In the genomic region with DNA sequence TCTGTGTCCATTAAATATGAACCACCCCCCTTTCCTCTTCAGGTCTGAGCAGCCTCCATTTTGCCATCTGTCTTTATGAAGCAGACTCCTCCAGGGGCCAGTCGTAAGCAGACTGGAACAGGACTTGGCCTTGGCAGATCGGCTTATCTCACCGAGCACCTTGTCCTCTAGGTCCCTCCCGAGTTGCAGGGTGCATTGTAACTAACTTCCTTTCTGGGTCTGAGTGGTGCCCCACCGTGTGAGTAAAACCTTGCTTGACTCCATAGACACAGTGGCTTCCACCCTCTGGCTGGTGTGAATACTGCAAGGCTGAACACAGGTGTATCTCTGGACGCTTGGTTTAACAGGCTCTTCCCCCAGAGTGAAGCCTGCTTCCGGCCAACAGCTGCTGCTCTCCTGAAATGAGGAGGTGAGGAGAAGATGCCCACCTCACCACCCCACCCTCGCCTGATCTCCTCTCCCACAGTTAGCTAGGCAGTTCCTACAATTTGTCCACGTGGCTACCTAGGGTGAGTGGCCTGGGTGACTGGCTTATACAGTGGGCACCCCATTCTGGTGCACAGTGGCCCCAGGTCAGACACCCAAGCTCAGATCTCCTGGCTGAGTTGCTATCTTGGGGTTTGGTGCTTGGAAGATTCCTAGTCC, we compare ENCODE assay signal across 9 mouse cellular contexts.
DNase-seq lines count a peak whose midpoint lies in the region; ATAC-seq and TF ChIP-seq lines count a peak whose summit lies in the region.
"Had no signal": no experiment of that assay in that cellular context is flagged by ENCODE, and none has a peak within 500 bp of the region (broad histone marks: within the 10 kb centered on the region; RNA-seq: fewer than 3 reads in every experiment).

No protein-coding gene starts in this region.

- H3K9ac ChIP-seq in forebrain, embryonic 14.5 days (ENCODE audit: low read length): peak overlapping the region; percentile 8; the same call in 1 of the 2 replicates
- no peak overlapping the region for H3K9ac ChIP-seq in forebrain, embryonic 12.5 days
- H3K9ac ChIP-seq in midbrain, embryonic 14.5 days (replicated peaks; ENCODE audit: low read length): no peak overlapping the region
- H3K9ac ChIP-seq in midbrain, embryonic 11.5 days (ENCODE audit: low read length): no peak overlapping the region
- H3K9ac ChIP-seq in intestine, postnatal 0 days (ENCODE audit: low read depth, low read length): no peak overlapping the region
- peak overlapping the region; percentile 33; the same call in 1 of the 2 replicates for H3K9ac ChIP-seq in stomach, embryonic 16.5 days (ENCODE audit: low read length)
- H3K9ac ChIP-seq: neural tube, embryonic 12.5 days had no signal

- H3K4me2 ChIP-seq in forebrain, embryonic 14.5 days (ENCODE audit: low read length): peak overlapping the region; percentile 12; the same call in 1 of the 2 replicates
- no peak overlapping the region for H3K4me2 ChIP-seq in forebrain, embryonic 12.5 days
- no peak overlapping the region for H3K4me2 ChIP-seq in midbrain, embryonic 14.5 days (ENCODE audit: low read length)
- H3K4me2 ChIP-seq in midbrain, embryonic 11.5 days: no peak overlapping the region
- peak overlapping the region; percentile 39; the same call in 1 of the 2 replicates for H3K4me2 ChIP-seq in intestine, postnatal 0 days (replicated peaks; ENCODE audit: low read depth)
- H3K4me2 ChIP-seq in stomach, embryonic 16.5 days (ENCODE audit: low read depth, low read length): no peak overlapping the region

- 70% methylated on average over 9 of the region's 9 CpGs for whole genome bisulfite sequencing in forebrain, embryonic 14.5 days
- WGBS in forebrain, embryonic 12.5 days: 68% methylated on average over 9 of the region's 9 CpGs
- 61% methylated on average over 9 of the region's 9 CpGs for WGBS in midbrain, embryonic 14.5 days
- WGBS in midbrain, embryonic 11.5 days: 74% methylated on average over 9 of the region's 9 CpGs
- WGBS in intestine, postnatal 0 days: 34% methylated on average over 9 of the region's 9 CpGs
- 52% methylated on average over 9 of the region's 9 CpGs for WGBS in stomach, embryonic 16.5 days

- H3K4me3 ChIP-seq in forebrain, embryonic 14.5 days (ENCODE audit: low read depth, low read length): no peak overlapping the region
- no peak overlapping the region for H3K4me3 ChIP-seq in forebrain, embryonic 12.5 days (replicated peaks)
- H3K4me3 ChIP-seq in midbrain, embryonic 14.5 days (replicated peaks; ENCODE audit: low read depth, low read length): no peak overlapping the region
- no peak overlapping the region for H3K4me3 ChIP-seq in midbrain, embryonic 11.5 days (ENCODE audit: low read depth, low read length)
- no peak overlapping the region for H3K4me3 ChIP-seq in intestine, postnatal 0 days (ENCODE audit: low read depth, low read length)
- no peak overlapping the region for H3K4me3 ChIP-seq in stomach, embryonic 16.5 days (replicated peaks; ENCODE audit: low read length)
- H3K4me3 ChIP-seq: neural tube, embryonic 12.5 days had no signal

- no peak for ATAC-seq in forebrain, embryonic 14.5 days
- no peak for ATAC-seq in forebrain, embryonic 12.5 days (ENCODE audit: low FRiP score)
- ATAC-seq in midbrain, embryonic 14.5 days (ENCODE audit: low FRiP score, low TSS enrichment): no peak
- ATAC-seq in midbrain, embryonic 11.5 days (ENCODE audit: low FRiP score): no peak
- peak; percentile 81 for ATAC-seq in intestine, postnatal 0 days
- peak; percentile 67 for ATAC-seq in stomach, embryonic 16.5 days (ENCODE audit: insufficient read depth, low FRiP score)

- H3K27me3 ChIP-seq in forebrain, embryonic 14.5 days (replicated peaks; ENCODE audit: control insufficient read depth, insufficient read depth, low read length): no peaks in the 10 kb centered on the region
- H3K27me3 ChIP-seq in forebrain, embryonic 12.5 days: peaks cover 11% of the 10 kb centered on the region; the same call in 1 of the 2 replicates
- 0 out of 2 replicates have a peak, but pooled peaks cover 4% of the 10 kb centered on the region for H3K27me3 ChIP-seq in midbrain, embryonic 14.5 days (ENCODE audit: control insufficient read depth, insufficient read depth, low read length)
- peaks cover 14% of the 10 kb centered on the region; the same call in 1 of the 2 replicates for H3K27me3 ChIP-seq in midbrain, embryonic 11.5 days (ENCODE audit: control insufficient read depth, insufficient read depth, low read length)
- H3K27me3 ChIP-seq in intestine, postnatal 0 days (replicated peaks; ENCODE audit: control insufficient read depth, insufficient read depth, low read length): no peaks in the 10 kb centered on the region
- no peaks in the 10 kb centered on the region; the same call in 1 of the 2 replicates for H3K27me3 ChIP-seq in stomach, embryonic 16.5 days (ENCODE audit: control insufficient read depth, insufficient read depth, low read length)

- peaks cover 51% of the 10 kb centered on the region for H3K4me1 ChIP-seq in forebrain, embryonic 14.5 days (ENCODE audit: control insufficient read depth, insufficient read depth, low read length)
- H3K4me1 ChIP-seq in forebrain, embryonic 12.5 days: peaks cover 58% of the 10 kb centered on the region
- peaks cover 33% of the 10 kb centered on the region for H3K4me1 ChIP-seq in midbrain, embryonic 14.5 days (ENCODE audit: control insufficient read depth, insufficient read depth, low read length)
- H3K4me1 ChIP-seq in midbrain, embryonic 11.5 days (ENCODE audit: control insufficient read depth, insufficient read depth, low read length): peaks cover 23% of the 10 kb centered on the region
- 0 out of 2 replicates have a peak, but pooled peaks cover 7% of the 10 kb centered on the region for H3K4me1 ChIP-seq in intestine, postnatal 0 days (replicated peaks; ENCODE audit: control insufficient read depth, insufficient read depth, low read length)
- peaks cover 32% of the 10 kb centered on the region for H3K4me1 ChIP-seq in stomach, embryonic 16.5 days (ENCODE audit: control insufficient read depth, insufficient read depth, low read length)

- no peaks in the 10 kb centered on the region for H3K9me3 ChIP-seq in forebrain, embryonic 14.5 days (replicated peaks; ENCODE audit: control insufficient read depth, low read length)
- no peaks in the 10 kb centered on the region for H3K9me3 ChIP-seq in forebrain, embryonic 12.5 days
- H3K9me3 ChIP-seq in midbrain, embryonic 14.5 days (ENCODE audit: control insufficient read depth, low read length): no peaks in the 10 kb centered on the region
- no peaks in the 10 kb centered on the region for H3K9me3 ChIP-seq in midbrain, embryonic 11.5 days (ENCODE audit: control insufficient read depth, low read length)
- no peaks in the 10 kb centered on the region for H3K9me3 ChIP-seq in intestine, postnatal 0 days (ENCODE audit: control insufficient read depth)
- H3K9me3 ChIP-seq in stomach, embryonic 16.5 days (replicated peaks; ENCODE audit: control insufficient read depth, low read length): no peaks in the 10 kb centered on the region
- H3K9me3 ChIP-seq: neural tube, embryonic 12.5 days had no signal

- H3K36me3 ChIP-seq in forebrain, embryonic 14.5 days (ENCODE audit: control insufficient read depth, insufficient read depth, low read length): no peaks in the 10 kb centered on the region
- H3K36me3 ChIP-seq in forebrain, embryonic 12.5 days (replicated peaks): no peaks in the 10 kb centered on the region
- no peaks in the 10 kb centered on the region for H3K36me3 ChIP-seq in midbrain, embryonic 14.5 days (ENCODE audit: control insufficient read depth, insufficient read depth, low read length)
- H3K36me3 ChIP-seq in midbrain, embryonic 11.5 days (ENCODE audit: control insufficient read depth, insufficient read depth, low read length): no peaks in the 10 kb centered on the region
- no peaks in the 10 kb centered on the region for H3K36me3 ChIP-seq in intestine, postnatal 0 days (ENCODE audit: control insufficient read depth, insufficient read depth)
- no peaks in the 10 kb centered on the region for H3K36me3 ChIP-seq in stomach, embryonic 16.5 days (ENCODE audit: control insufficient read depth, insufficient read depth, low read length)
- H3K36me3 ChIP-seq: neural tube, embryonic 12.5 days had no signal

- no peak for DNase-seq in forebrain, embryonic 14.5 days (ENCODE audit: low spot score)
- DNase-seq in midbrain, embryonic 14.5 days: peak; percentile 35
- no peak for DNase-seq in midbrain, embryonic 11.5 days (ENCODE audit: low spot score, missing footprints)
- no peak for DNase-seq in layer of hippocampus, adult 8-10 months (ENCODE audit: low spot score in 2 of 2)
- no peak for DNase-seq in cerebellum, postnatal 14 days

- TF ChIP-seq CTCF in intestine, postnatal 0 days (IDR thresholded peaks at IDR 0.05; ENCODE audit: low read depth): peak; percentile 65

- H3K27ac ChIP-seq in forebrain, embryonic 14.5 days (ENCODE audit: low read depth, low read length): 0 out of 2 replicates have a peak overlapping the region, but pooled peaks have one; percentile 21
- no peak overlapping the region for H3K27ac ChIP-seq in forebrain, embryonic 12.5 days
- H3K27ac ChIP-seq in midbrain, embryonic 14.5 days (replicated peaks; ENCODE audit: low read depth, low read length): no peak overlapping the region
- H3K27ac ChIP-seq in midbrain, embryonic 11.5 days (ENCODE audit: low read depth, low read length): no peak overlapping the region
- peak overlapping the region; percentile 70 for H3K27ac ChIP-seq in intestine, postnatal 0 days (ENCODE audit: low read depth, low read length)
- H3K27ac ChIP-seq in stomach, embryonic 16.5 days (ENCODE audit: low read length): peak overlapping the region; percentile 69
- H3K27ac ChIP-seq: neural tube, embryonic 12.5 days had no signal

Comparison
In these comparisons a context has a peak if more than half of its experiments do, and no peak if none do; other contexts are left out.
1. H3K27ac ChIP-seq: peak in forebrain, embryonic 14.5 days (single experiment), intestine, postnatal 0 days (single experiment) and stomach, embryonic 16.5 days (single experiment); none in forebrain, embryonic 12.5 days (single experiment), midbrain, embryonic 14.5 days (single experiment) and midbrain, embryonic 11.5 days (single experiment).
2. H3K4me2 ChIP-seq: peak in forebrain, embryonic 14.5 days (single experiment) and intestine, postnatal 0 days (single experiment); none in forebrain, embryonic 12.5 days (single experiment), midbrain, embryonic 14.5 days (single experiment), midbrain, embryonic 11.5 days (single experiment) and stomach, embryonic 16.5 days (single experiment).
3. H3K9ac ChIP-seq: peak in forebrain, embryonic 14.5 days (single experiment) and stomach, embryonic 16.5 days (single experiment); none in forebrain, embryonic 12.5 days (single experiment), midbrain, embryonic 14.5 days (single experiment), midbrain, embryonic 11.5 days (single experiment) and intestine, postnatal 0 days (single experiment).
4. ATAC-seq: peak in intestine, postnatal 0 days (single experiment) and stomach, embryonic 16.5 days (single experiment); none in forebrain, embryonic 14.5 days (single experiment), forebrain, embryonic 12.5 days (single experiment), midbrain, embryonic 14.5 days (single experiment) and midbrain, embryonic 11.5 days (single experiment).